Mouse (Mus musculus): ENCODE measurements at regions not wholly inside any gene's neighbourhood (a gene's known extent, or its start where the extent isn't known, plus 50 kb on each side); places are given as distances from the start of the nearest gene placed in this dataset.
"Not testable (repeated sequence)": the region's sequence is repeated elsewhere in the genome, so short reads cannot be mapped to it uniquely, and the experiment has no call there.

DNA sequence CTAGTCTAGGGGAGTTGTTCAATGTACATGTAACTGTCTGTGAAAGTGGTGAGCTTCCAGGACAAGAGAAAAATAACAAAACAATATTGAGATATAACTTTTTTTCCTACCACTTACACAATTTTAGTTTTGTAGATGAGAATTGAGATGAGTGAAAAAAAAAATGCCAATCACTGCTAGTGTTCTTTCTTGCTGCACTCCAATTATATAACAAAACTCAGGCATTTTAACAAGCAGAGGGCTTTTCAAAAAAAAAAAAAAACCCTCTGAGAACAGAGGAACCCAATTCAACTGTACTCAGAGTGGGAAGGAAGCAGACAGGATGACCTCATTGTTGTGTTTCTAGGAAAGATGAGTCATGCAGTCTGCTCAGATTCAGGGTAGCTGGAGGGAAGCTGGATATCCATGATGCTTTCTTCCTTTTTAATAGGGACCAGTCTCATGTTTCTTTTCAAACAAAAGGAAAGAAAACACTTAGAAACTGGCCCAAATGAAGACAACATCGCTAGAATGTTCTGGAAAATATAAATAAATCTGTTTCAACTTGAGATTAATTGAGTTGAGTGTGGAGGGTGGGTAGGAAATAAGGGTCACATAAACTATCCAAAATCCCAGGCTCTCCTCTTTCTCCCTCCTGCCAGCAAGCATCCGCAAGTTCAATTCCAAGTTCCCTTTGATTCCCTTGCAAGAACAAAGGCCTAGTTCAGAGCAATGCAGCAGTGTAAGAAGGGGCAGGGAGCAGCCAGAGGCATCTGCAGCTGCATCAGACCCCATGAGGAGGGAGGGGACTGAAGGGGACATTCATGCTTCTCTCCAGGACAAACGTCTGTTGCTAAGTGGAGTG is 250.6 kb downstream of the Trib2 start:
- DNase-seq (ENCODE audit: low spot score) = no peak

DNA sequence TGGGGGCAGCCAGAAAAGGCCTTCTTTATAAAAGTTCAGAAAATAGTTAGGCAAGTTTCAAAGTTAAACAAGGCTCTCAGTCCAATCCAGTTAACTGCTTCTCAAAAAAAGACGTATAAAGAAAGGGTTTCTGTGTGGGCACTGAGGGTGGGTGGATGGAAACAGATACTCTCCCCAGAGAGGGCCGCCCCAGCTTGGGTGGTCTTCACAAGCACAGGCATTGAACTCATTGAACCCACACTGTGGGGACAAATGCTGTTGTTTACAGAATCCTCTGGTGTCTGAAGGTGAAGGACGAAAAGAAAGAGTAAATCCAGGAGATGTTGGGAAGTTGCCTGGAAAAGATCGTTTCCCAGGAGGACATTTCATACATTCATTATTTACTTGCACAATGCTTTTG is 253.9 kb downstream of the Trib2 start:
- DNase-seq (ENCODE audit: low spot score) = peak; percentile 48

DNA sequence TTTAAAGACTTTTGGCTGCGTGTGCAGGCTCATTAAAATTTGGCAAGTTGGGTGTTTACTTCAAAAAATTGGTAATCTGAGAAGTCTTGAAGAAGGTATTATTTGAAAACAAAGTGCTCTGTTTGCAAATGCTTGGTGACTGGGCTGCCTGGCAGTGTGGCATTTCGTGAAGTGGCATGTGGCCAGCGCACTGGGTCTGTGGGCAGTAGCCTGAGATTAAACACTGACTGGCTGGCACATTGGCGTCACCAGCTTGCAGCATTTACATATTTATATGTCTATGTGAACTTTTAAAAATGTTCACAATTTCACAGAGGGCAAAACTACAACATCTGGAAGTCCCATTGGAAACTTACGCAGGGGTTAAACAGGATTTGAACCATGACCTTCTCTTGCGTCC is 261.3 kb downstream of the Trib2 start:
- no peak for DNase-seq (ENCODE audit: low spot score)

DNA sequence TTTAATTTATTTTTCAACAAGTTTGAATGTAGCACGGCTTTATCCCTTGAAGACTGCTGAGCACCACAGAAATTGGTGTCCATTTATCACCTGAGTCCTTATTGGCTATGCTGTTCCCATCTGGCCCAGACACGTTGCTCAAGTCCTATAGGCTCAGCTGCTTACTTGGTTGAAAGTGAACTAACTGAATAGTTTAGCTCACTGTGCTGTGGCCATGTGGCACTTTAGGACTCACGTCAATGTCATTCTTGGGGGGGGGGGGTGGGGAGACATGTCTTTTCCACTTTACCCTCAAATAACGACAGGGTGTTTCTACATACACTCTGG is 263.1 kb downstream of the Trib2 start:
- no peak for DNase-seq (ENCODE audit: low spot score)

DNA sequence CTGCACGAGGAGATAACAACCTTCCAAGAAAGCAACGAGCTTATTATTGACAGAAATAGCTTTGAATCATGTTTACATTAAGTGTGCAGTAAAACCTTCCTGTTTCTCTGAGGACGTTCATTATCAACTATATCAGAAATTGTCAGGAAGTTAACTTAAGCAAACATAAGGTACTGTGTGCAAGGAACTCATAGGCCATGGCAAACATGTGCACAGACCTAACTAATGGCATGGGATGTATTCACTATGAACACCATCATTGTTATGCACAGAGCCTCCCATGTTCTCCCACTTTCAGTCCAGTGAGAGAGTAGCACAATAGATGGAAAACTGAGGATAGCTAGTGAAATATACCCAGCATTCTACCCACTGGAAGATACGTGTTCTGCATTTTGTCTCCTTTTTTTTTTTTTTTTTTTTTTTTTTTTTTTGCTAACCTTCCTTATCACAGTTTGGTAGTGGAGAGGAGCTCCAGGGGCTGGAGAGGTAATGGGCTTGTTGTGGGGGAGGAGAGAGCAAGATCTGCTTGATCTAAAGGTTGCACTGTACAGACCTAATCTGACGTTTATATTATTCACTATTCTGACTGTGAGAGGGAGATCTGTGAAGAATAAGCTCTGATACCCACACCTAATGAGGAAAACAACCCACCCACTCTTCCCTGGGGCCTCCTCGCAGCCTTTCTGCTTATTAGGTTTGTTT is 263.6 kb downstream of the Trib2 start:
- no peak for DNase-seq (ENCODE audit: low spot score)

DNA sequence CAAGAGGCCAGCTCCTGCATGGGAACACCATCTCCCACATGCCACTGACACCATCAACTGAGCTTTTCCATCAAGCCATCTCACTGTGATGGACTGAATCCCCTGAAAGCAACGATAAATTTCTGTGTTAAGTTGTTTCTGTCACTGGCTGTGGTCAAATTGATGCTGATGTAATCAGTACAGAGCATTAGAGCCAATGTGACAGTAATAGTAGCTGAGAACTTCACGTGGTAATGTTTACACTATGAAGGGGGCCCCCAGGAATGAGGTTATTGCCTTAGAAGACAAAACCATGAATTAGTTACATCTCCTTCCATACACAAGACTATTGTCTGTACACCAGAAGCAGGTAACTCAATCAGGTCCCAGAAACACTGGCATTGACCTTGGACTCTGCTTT is 264.5 kb downstream of the Trib2 start:
- DNase-seq (ENCODE audit: low spot score) = no peak

DNA sequence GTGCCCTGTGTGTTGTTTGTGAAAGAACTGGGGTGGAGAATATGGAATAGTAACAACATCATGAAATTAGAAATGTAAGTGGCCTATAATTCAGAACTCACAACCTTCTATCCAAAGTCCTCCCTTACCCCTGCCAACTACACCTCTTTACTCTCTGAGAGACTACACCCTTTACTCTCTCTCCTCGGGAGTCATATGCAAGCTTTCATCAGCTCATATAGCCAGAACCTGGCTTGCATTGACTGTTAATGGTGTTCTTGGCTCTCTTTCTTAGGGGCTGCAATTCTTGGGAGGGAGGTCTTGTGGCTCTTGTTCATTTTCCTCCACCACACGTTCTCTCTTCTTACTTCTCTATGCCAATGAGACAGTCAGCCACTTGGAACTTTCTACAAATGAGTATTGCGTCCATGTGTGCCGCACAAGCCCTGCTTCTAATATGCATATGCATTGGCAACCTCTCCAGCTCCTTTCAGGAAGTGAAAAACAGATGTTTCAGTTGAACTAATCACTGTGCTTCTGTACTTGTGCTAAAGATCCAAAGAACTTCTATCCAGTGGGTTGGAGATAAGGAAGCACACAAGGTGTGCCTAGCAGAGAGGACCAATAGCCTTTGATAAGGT is 265.3 kb downstream of the Trib2 start:
- no peak for DNase-seq (ENCODE audit: low spot score)

DNA sequence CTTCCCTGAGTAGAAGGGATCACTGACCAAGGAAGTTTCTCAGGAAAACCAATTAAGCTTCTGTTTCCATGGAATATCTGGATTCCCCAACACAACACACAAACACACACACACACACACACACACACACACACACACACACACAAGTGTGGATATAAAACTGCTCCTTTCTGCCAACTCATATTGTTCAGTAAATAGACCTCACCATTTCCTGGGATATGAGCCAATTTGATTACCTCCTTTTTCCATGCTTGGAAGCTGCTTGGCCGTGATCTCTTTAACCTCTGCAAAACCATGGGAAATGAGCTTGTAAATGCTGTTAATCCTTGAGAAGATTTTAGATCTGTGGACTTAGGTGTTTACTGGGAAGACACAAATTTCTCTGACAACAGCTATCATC is 272.4 kb downstream of the Trib2 start:
- DNase-seq (ENCODE audit: low spot score) = no peak

DNA sequence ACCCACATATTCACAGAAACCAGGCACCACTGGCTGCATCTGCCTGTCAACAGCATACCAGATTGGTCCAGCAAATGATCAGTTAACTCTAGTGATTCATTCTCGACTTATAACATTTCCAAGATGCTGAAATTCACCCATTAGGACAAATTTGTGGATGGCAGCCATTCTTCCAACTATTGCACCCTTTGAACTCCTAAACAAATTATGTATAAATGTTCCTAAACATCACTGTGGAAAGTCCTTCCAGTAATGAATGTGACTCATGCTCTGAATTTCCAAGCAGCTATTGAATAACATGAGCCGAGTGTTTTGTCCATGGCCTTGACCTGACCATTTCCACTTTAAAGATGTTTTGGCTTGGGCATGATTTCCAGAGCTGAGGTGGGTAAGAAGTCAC is 274.2 kb downstream of the Trib2 start:
- DNase-seq (ENCODE audit: low spot score) = no peak

DNA sequence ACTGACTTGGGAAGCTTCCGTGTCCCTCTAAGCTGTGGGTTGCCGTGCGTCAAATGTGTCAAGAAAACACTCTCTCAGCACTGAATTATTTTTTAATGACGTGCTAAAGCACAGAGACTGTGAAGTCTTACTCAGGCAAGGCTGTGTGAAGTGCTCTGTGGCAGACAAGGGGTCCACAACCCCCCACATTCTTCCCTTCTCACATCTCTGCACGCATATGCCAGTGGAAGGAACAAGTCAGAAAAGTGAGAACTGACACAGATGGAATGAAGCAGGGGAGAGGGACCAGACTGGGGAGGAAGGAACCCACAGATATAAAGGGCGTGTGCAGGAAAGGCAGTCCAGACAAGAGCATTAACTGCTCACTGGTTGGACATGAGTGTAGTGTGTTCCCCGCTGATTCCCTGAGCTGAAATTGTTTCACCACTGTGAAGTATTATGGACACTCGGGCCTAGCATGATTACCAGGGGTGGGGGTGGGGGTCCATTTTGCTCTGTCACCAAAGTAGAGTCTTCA is 279.8 kb downstream of the Trib2 start:
- DNase-seq (ENCODE audit: low spot score) = no peak

DNA sequence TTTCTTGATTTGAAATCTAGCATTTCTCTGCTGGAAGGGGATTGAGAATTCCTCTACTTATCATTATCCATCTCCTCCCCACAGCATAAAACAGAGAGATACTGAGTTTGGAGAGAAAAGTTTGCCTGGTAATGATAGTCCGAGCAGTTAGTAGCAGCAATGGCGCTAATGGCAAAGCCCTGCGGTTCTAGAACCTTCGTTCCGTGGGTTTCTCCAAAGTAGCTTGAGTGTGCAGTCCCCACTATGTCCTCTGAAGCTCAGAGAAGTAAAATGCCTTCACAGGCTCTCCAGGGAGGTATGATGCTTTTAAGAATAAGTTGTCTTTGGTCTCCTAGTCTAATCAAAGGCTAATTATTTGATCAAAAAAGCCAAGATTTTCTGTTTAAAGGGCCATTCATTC is 280.5 kb downstream of the Trib2 start:
- DNase-seq (ENCODE audit: low spot score) = no peak

DNA sequence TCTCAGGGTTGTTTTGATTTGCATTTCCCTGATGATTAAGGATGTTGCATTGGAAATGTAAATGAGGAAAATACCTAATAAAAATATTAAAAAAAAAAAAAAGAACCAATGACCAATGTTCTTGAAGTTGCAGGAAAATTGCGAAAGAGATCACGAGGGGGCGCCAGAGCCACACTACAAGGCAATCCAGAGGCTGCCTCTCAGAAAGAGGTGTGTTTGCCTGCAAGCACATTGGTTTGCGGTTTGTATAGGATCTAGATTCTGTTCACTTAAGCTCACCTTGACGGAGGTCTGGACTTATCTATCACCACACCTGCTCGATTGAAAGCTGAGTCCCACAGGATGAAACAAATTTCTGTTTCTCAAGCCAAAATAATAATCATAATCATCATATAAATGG is 280.9 kb downstream of the Trib2 start:
- peak; percentile 54 for DNase-seq (ENCODE audit: low spot score)

DNA sequence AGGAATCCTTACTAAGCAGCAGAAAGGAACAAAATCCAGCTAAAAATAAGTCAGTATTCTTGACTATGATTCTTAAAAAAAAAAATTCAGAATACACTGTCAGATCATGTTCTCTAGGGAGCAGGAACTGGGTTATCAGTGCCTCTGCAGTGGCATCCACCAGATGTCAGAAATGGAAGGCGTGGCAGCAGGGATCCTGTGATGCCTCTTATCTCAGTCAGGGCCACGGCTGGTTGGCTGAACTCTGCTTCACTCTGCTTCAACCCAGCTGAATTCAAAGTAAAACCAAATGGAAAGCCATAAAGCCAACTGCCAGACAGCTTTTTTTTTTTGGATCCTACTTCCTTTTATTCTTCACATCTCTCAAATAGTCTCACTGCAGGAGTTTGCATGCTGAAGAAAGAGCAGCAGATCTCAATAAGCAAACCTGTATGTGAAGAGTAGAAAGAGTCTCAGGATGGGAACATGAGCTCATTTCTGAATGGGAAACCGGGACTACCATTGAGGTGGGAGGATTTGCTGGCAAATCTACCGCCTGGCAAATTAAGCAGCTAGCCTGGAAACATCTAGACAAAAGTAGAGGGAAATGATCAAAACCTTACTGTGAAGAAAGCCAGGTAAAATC is 295.8 kb downstream of the Trib2 start:
- DNase-seq (ENCODE audit: low spot score) = no peak

DNA sequence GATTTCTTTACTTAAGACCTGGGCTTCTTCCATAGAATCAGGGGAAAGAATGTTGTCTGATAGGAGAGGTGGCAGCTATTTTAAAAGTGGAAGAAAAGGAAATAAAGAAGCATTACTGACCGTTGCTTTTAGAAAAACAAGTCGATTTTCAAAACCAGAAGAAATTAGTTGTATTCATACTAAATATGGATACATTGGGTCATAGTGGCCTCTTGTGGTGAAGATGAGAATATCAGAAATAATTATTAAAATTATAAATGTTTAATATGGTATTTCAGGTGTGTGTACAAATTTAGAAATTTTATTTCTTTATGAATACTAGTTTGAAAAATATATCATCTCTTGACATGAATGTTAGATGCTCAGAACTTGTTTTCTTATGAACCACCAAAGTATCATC is 304.7 kb downstream of the Trib2 start:
- no peak for DNase-seq (ENCODE audit: low spot score)

DNA sequence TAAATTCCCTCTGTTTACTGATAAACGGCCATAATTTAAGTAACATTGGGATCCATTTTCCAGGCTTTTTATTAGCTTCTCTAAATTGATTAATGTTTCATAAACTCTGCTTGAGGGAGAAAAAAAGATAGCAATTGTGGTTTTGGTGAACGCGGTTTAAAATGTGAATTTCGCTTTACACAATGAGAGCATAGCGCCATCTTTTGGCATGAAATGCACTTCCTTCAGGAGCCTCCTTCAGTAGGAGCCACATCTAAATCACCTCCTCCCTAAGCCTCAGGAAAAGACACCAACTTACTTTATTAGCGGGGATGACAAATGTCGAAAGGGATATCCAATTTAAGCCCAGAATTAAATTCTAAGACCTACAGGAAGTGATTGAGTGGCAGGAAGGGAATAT is 309.1 kb downstream of the Trib2 start:
- no peak for DNase-seq (ENCODE audit: low spot score)

DNA sequence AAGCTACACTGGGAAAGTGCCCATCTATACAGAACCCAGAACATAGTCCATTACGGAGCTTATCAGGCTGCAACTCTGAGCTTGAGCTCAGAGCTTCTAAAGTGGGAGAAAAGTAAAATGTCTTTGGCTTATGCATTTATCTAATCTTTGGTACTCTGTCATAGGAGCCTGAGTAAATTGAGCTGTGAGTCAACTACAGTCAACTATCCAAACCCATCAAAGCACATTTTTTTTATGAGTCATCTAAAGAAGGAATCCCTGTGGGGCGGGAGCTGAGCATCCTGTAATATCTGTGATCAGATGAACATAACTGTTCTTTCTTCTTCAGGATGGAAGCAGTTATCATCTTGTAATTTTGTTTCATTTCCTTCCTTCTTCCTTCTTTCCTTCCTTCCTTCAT is 323.1 kb downstream of the Trib2 start:
- no peak for DNase-seq (ENCODE audit: low spot score)

DNA sequence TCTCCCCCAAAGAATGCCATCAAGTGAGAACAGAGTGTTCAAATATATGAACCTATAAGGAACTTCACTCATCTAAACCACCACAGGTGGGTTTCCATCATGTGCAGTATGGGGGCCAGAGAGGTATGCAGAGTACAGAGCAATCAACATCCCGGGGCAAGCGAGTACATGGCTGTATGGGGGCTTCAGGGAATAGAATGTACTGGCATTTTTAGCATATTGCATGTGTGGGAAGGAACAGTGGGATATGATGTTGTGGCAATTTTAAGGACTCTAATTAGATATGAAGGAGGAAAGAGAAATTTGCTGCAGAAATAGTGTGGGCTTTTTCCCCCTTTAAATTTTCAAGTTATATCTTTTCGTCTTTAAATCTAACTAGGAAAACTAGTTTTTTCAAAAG is 344.0 kb downstream of the Trib2 start:
- DNase-seq (ENCODE audit: low spot score) = no peak

DNA sequence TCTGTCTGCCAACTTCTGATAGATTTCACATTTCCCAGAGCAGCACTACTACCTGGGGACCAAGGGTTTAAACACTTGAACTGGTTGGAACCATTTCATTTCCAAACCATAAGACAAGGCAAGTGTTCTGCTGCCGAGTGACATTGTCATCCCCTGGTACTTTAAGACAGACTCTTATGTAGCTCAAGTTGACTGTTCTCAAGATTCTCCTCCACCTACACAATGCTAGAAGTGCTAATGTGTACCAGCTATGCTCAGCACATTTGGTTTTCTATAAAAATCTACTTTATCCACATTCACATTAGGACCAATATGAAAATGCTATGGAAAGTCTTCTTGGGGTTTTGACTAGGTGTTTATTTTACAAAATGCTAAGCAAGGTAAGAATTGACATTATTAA is 357.3 kb downstream of the Trib2 start:
- no peak for DNase-seq (ENCODE audit: low spot score)

DNA sequence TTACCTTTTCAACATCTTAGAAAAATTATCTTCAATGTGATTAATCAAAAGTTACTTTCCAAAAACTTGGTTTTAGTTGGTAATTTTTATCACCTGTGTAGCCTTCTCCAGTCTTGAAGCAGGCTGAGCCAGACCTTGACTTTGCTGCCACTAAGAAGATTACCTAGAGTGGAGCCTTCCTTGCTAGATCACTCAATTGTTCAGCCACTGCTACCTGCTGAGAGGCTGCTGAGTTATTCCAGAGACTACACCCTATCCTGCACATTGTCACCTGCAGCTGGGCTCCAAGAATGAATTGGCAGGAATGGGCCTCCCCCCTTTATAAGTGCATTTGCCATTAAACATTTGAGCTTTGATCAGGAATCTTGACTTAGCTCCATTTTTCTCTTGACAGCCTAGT is 360.4 kb downstream of the Trib2 start:
- not testable (repeated sequence) for DNase-seq (ENCODE audit: low spot score)

DNA sequence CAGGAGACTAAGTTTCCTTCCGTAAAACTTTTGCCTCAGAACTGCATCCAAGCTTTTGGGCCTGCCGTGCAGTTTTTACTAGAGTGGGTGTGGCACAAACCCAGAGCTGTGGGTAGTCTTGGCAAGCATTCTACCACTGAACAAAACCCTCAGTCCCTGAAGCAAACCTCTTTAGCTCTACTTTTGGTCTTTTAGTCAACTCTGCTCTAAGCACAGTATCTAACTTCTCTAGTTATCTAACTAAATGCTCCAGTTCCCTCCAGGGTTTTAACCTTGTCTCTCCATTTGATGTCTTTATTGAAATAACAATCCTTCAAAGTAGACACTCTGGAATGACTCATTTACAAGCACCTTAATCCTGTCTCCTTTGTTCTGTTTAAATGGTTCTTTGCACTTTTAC is 361.0 kb downstream of the Trib2 start:
- DNase-seq (ENCODE audit: low spot score) = no peak

DNA sequence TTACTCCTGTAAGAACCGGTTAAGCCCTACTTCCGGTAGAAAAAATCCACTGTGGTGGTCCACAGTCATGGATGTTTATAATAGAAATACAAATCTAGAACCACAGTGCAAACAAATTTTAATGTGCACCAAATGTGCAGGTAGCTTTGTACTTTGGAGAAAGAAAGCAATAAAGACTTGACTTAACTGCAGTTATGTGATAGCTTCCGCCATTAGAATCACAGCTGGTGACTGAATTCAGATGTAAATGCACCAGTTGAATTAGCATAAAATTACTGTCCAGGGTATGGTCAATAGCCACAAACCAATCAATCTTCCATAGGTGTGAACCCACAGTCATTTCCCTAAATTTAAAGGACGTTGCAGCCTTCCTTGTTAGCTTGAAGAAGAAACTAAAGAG is 367.2 kb downstream of the Trib2 start:
- DNase-seq (ENCODE audit: low spot score) = no peak

DNA sequence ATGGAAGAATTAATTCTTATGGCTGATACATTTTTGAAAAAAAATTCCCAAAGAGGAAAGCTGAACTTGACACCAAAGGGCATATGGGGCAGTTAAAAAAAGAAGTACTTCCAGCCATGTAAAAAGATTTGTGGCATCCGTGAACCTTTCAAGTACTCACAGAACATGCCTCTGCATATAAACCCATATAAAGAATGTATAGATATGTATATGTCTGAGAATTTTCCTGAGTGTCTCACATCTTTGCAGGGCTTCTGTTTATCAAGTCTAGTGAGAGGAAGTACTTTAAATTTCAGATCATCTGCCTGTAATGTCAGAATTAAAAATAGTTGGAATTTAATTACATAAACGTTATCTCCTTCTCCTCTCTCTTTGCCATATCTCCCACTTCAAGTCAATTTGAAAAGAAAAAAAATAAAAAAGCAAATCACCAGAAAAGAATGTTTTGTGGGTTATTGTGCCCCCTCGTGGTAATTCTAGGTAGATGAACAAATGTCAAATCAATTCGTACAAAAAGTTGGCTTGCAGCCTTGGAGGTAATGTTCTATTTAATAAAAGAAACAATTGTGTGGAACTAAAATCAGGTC is 400.4 kb downstream of the Trib2 start:
- no peak for DNase-seq (ENCODE audit: low spot score)
